Mouse (Mus musculus) myocyte (in vitro differentiated cells): ENCODE measurements at regions not wholly inside any gene's neighbourhood (a gene's known extent, or its start where the extent isn't known, plus 50 kb on each side); places are given as distances from the start of the nearest gene placed in this dataset.

ENCODE experiments used
- H3K27me3 ChIP-seq: one replicate; pipeline ENCODE4 v1.6.1; 2011; ENCODE audit not compliant: control insufficient read depth, insufficient read depth, insufficient read length
- H3K36me3 ChIP-seq: one replicate; pipeline ENCODE4 v1.6.1; 2011; ENCODE audit not compliant: control insufficient read depth, insufficient read depth
- H3K4me2 ChIP-seq: one replicate; pipeline ENCODE4 v1.6.1; 2011; ENCODE audit warnings: low read depth, control low read depth
- H3K4me3 ChIP-seq: one replicate; pipeline ENCODE4 v1.5.1; 2011; ENCODE audit warnings: mild to moderate bottlenecking, control low read depth, moderate library complexity
- H3K79me2 ChIP-seq: one replicate; pipeline ENCODE4 v1.6.1; 2011; ENCODE audit not compliant: control insufficient read depth, insufficient read depth
- H3ac ChIP-seq: one replicate; pipeline ENCODE4 v1.6.1; 2011; ENCODE audit not compliant: control insufficient read depth, insufficient read length
- CEBPB ChIP-seq: IDR thresholded peaks from 2 replicates; pipeline ENCODE4 v1.6.1; 2011; ENCODE audit warnings: mild to moderate bottlenecking, moderate library complexity; ENCODE audit not compliant: poor library complexity, insufficient read depth, severe bottlenecking
- MAX ChIP-seq: IDR thresholded peaks from one replicate; pipeline ENCODE4 v1.6.1; 2011; ENCODE audit warnings: low read depth, mild to moderate bottlenecking, control low read depth
- MYOD1 ChIP-seq, 3 experiments: IDR thresholded peaks; one replicate each; pipeline ENCODE4 v1.6.1; 2011; ENCODE audit warnings: control low read depth in 2 of 3, low read depth in 2 of 3, mild to moderate bottlenecking in 2 of 3, moderate library complexity in 1 of 3; ENCODE audit not compliant: insufficient read length in 2 of 3, control insufficient read depth in 1 of 3
- MYOG ChIP-seq, 3 experiments: IDR thresholded peaks; one replicate each; pipeline ENCODE4 v1.6.1; 2011; ENCODE audit warnings: control low read depth in 2 of 3, low read depth in 2 of 3, mild to moderate bottlenecking in 2 of 3; ENCODE audit not compliant: insufficient read length in 2 of 3, control insufficient read depth in 1 of 3, insufficient read depth in 1 of 3
- POLR2A ChIP-seq: IDR thresholded peaks from one replicate; pipeline ENCODE4 v1.6.1; 2011; ENCODE audit warnings: low read depth, mild to moderate bottlenecking, control low read depth, moderate library complexity; ENCODE audit not compliant: insufficient read length
- SRF ChIP-seq: IDR thresholded peaks from one replicate; pipeline ENCODE4 v1.6.1; 2011; ENCODE audit warnings: low read depth; ENCODE audit not compliant: control insufficient read depth, insufficient read length
- TCF12 ChIP-seq: IDR thresholded peaks from one replicate; pipeline ENCODE4 v1.6.1; 2011; ENCODE audit warnings: mild to moderate bottlenecking, control low read depth; ENCODE audit not compliant: poor library complexity, insufficient read depth, severe bottlenecking
- TCF3 ChIP-seq: IDR thresholded peaks from one replicate; pipeline ENCODE4 v1.6.1; 2011; ENCODE audit warnings: low read depth, control low read depth; ENCODE audit not compliant: insufficient read length
- USF1 ChIP-seq: IDR thresholded peaks from one replicate; pipeline ENCODE4 v1.6.1; 2011; ENCODE audit warnings: low read depth, mild to moderate bottlenecking, control low read depth, moderate library complexity

- Histone ChIP-seq H3K4me2 (no peak overlapping the region), H3K79me2 (no peaks in the 10 kb centered on the region), H3K36me3 (no peaks in the 10 kb centered on the region), H3K27me3 (peaks cover 10% of the 10 kb centered on the region), H3K4me3 (no peak overlapping the region), H3ac (no peak overlapping the region)
- TF ChIP-seq POLR2A (no peak), USF1 (no peak)
Observed at GRCm38 (mm10) chr6:53124800-53125450, 56.5 kb upstream of the Jazf1 start.

GRCm38 (mm10) chr6:53120385-53120784, 52.0 kb upstream of the Jazf1 start:
- no peak for TF ChIP-seq MAX
- no peak for TF ChIP-seq MYOG (IDR thresholded peaks at IDR 0.05; ENCODE audit: control insufficient read depth in 1 of 3, insufficient read depth in 1 of 3, insufficient read length in 2 of 3, low read depth in 2 of 3)
- no peak for TF ChIP-seq TCF12
- no peak for TF ChIP-seq CEBPB
- TF ChIP-seq MYOD1 (IDR thresholded peaks at IDR 0.05; ENCODE audit: control insufficient read depth in 1 of 3, insufficient read length in 2 of 3, low read depth in 2 of 3), result no peak
- TF ChIP-seq SRF, result no peak
- no peak for TF ChIP-seq USF1
- TF ChIP-seq TCF3, result no peak
- TF ChIP-seq POLR2A, result no peak
- Histone ChIP-seq H3ac (no peak overlapping the region), H3K27me3 (peaks cover 8% of the 10 kb centered on the region), H3K79me2 (no peaks in the 10 kb centered on the region), H3K4me2 (no peak overlapping the region), H3K4me3 (no peak overlapping the region), H3K36me3 (no peaks in the 10 kb centered on the region)
